Mouse (Mus musculus): ENCODE measurements around the gene Dysf.

DNA sequence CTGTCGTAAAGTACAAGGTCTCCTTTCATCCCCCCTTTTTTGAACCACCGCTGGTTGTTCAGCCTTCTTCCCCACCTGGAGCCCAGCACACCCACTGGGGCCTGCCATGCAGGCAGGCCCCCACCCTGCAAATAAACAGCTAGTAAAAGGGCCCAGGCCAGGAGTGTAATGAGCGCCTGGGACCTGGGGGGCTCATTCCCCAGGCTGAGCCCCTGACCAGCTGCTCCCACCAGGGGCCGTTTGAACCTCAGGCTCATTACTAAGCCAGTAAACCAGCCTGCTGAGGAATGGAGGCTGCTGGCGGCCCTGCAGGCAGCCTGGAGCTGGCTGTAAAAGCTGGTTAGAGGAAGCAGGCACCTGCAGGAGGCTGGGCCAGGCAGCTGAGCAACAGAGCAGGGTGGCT, 189.4 kb downstream of the Dysf start:
- TF ChIP-seq POLR2A (IDR thresholded peaks at IDR 0.05; ENCODE audit: low read depth, low read length): no peak
- TF ChIP-seq CTCF (IDR thresholded peaks at IDR 0.05; ENCODE audit: extremely low read depth, insufficient read depth, insufficient read length, insufficient replicate concordance): no peak
